In genomic region chr13:37130637-37131036, GRCm38 (mm10) we compare ENCODE assay signal across 10 mouse cellular contexts.
DNase-seq lines count a peak whose midpoint lies in the region; TF ChIP-seq lines count a peak whose summit lies in the region.
"Had no signal": no experiment of that assay in that cellular context is flagged by ENCODE, and none has a peak within 500 bp of the region (broad histone marks: within the 10 kb centered on the region; RNA-seq: fewer than 3 reads in every experiment).

No protein-coding gene starts in this region.

- no peaks in the 10 kb centered on the region for H3K36me3 ChIP-seq in kidney, adult 2 months (ENCODE audit: control insufficient read depth, insufficient read depth, low read length)
- no peaks in the 10 kb centered on the region for H3K36me3 ChIP-seq in myocyte (ENCODE audit: control insufficient read depth, insufficient read depth)
- H3K36me3 ChIP-seq in hindbrain, embryonic 10.5 days = no peaks in the 10 kb centered on the region
- H3K36me3 ChIP-seq: G1E had no signal

- no peak overlapping the region for H3K27ac ChIP-seq in kidney, adult 2 months (ENCODE audit: insufficient read depth, low read depth, low read length)
- no peak overlapping the region for H3K27ac ChIP-seq in hindbrain, embryonic 10.5 days

- no peaks in the 10 kb centered on the region for H3K27me3 ChIP-seq in kidney, adult 2 months (replicated peaks; ENCODE audit: control insufficient read depth, insufficient read depth, low read length)
- H3K27me3 ChIP-seq in myocyte (ENCODE audit: control insufficient read depth, insufficient read depth, insufficient read length) = no peaks in the 10 kb centered on the region
- H3K27me3 ChIP-seq in hindbrain, embryonic 10.5 days (ENCODE audit: insufficient read depth, poor library complexity, severe bottlenecking) = no peaks in the 10 kb centered on the region

- TF ChIP-seq CTCF in kidney, adult 2 months (conservative IDR thresholded peaks at IDR 0.05; ENCODE audit: insufficient read depth, insufficient read length, low read depth, low read length) = no peak

- no peak for TF ChIP-seq POLR2A in kidney, adult 2 months (IDR thresholded peaks at IDR 0.05; ENCODE audit: low read depth, low read length)
- no peak for TF ChIP-seq POLR2A in myocyte (IDR thresholded peaks at IDR 0.05; ENCODE audit: insufficient read length, low read depth)

- H3K4me2 ChIP-seq in myocyte (ENCODE audit: low read depth) = peak overlapping the region; percentile 44

- no peaks in the 10 kb centered on the region for H3K4me1 ChIP-seq in kidney, adult 2 months (ENCODE audit: control insufficient read depth, insufficient read depth, low read length)
- H3K4me1 ChIP-seq in hindbrain, embryonic 10.5 days (replicated peaks) = no peaks in the 10 kb centered on the region

- H3K79me2 ChIP-seq in myocyte (ENCODE audit: control insufficient read depth, insufficient read depth) = no peaks in the 10 kb centered on the region

- DNase-seq in kidney, adult 2 months = peak; percentile 3
- no peak for DNase-seq in kidney, adult 18-20 months
- DNase-seq in fat pad, adult 2 months (ENCODE audit: extremely low read depth, low read depth, low spot score) = peak; percentile 55
- peak; percentile 36 to 57 for DNase-seq in left cerebral cortex, adult 9 months (ENCODE audit: low spot score in 2 of 2)
- no peak for DNase-seq in B cell, adult 2 months
- DNase-seq in urinary bladder, adult 2 months (ENCODE audit: low spot score) = no peak
- no peak for DNase-seq in hindbrain, embryonic 10.5 days (ENCODE audit: low spot score)

- WGBS in kidney, adult 2 months = 74% methylated on average over 10 of the region's 10 CpGs
- WGBS in hindbrain, embryonic 10.5 days = 90% methylated on average over 10 of the region's 10 CpGs

- H3K4me3 ChIP-seq in kidney, adult 2 months (ENCODE audit: insufficient read depth, low read depth, low read length) = no peak overlapping the region
- no peak overlapping the region for H3K4me3 ChIP-seq in myocyte
- H3K4me3 ChIP-seq in hindbrain, embryonic 10.5 days = no peak overlapping the region
- H3K4me3 ChIP-seq: erythroblast, embryonic 14.5 days had no signal

- H3ac ChIP-seq in myocyte (ENCODE audit: control insufficient read depth, insufficient read length) = no peak overlapping the region

- no peaks in the 10 kb centered on the region for H3K9me3 ChIP-seq in hindbrain, embryonic 10.5 days
- H3K9me3 ChIP-seq: G1E had no signal

TF ChIP-seq in myocyte, 11 proteins besides CTCF, POLR2A, EP300 and RAD21:
- TF ChIP-seq CEBPB (IDR thresholded peaks at IDR 0.05; ENCODE audit: insufficient read depth, poor library complexity, severe bottlenecking) = peak; percentile 97
- TF ChIP-seq MYOD1 (IDR thresholded peaks at IDR 0.05; ENCODE audit: control insufficient read depth in 1 of 3, insufficient read length in 2 of 3, low read depth in 2 of 3) = peak; percentile 59 to 83 (median 81)
- no peak for TF ChIP-seq SRF (IDR thresholded peaks at IDR 0.05; ENCODE audit: control insufficient read depth, insufficient read length, low read depth)
- TF ChIP-seq MYOG (IDR thresholded peaks at IDR 0.05; ENCODE audit: control insufficient read depth in 1 of 3, insufficient read depth in 1 of 3, insufficient read length in 2 of 3, low read depth in 2 of 3) = peak in 2 of 3 experiments; percentile 63 to 96
- no peak for TF ChIP-seq TCF3 (IDR thresholded peaks at IDR 0.05; ENCODE audit: insufficient read length, low read depth)
- no peak for TF ChIP-seq REST (IDR thresholded peaks at IDR 0.05; ENCODE audit: insufficient read depth, insufficient read length)
- no peak for TF ChIP-seq USF1 (IDR thresholded peaks at IDR 0.05; ENCODE audit: low read depth)
- peak; percentile 39 for TF ChIP-seq TCF12 (IDR thresholded peaks at IDR 0.05; ENCODE audit: insufficient read depth, poor library complexity, severe bottlenecking)
- TF ChIP-seq MAX (IDR thresholded peaks at IDR 0.05; ENCODE audit: low read depth) = no peak

Comparison
In these comparisons a context has a peak if more than half of its experiments do, and no peak if none do; other contexts are left out.
1. DNase-seq: peak in kidney, adult 2 months (single experiment), fat pad, adult 2 months (single experiment) and left cerebral cortex, adult 9 months (2 of 2); none in kidney, adult 18-20 months (single experiment), B cell, adult 2 months (0 of 2), urinary bladder, adult 2 months (single experiment) and hindbrain, embryonic 10.5 days (single experiment).